9 mouse cellular contexts compared by ENCODE assay signal in the genomic region with DNA sequence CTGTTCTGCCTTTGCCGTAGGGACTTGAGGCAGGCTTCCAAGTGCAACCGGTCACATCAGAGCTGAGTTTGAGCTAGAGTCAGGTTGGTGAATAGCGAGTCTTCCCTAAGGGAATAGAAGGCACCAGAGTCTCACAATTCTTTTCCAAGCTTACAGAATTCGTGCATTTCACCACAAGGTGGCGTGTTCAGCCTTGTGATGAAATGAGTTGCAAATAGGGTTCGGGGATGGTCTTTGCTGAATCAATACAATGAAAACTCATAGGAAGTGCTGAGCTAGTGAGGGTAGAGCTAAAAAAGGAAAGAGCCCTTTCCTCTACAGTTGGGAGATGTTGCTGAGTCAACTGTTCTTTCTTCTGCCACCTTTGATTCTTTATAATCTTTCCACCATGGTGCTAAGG. TPM values are rescaled to one million over a fixed set of nuclear protein-coding genes. Genes with fewer than 3 reads are reported as not detected.
DNase-seq lines count a peak whose midpoint lies in the region; ATAC-seq and TF ChIP-seq lines count a peak whose summit lies in the region.
"Had no signal": no experiment of that assay in that cellular context is flagged by ENCODE, and none has a peak within 500 bp of the region (broad histone marks: within the 10 kb centered on the region; RNA-seq: fewer than 3 reads in every experiment).

No protein-coding gene starts in this region.

- H3K36me3 ChIP-seq in lung, embryonic 14.5 days (ENCODE audit: insufficient read depth): no peaks in the 10 kb centered on the region
- peaks cover 8% of the 10 kb centered on the region; the same call in 1 of the 2 replicates for H3K36me3 ChIP-seq in embryonic facial prominence, embryonic 10.5 days (replicated peaks)
- peaks cover 20% of the 10 kb centered on the region; the same call in 1 of the 2 replicates for H3K36me3 ChIP-seq in limb, embryonic 10.5 days

- H3K9me3 ChIP-seq in lung, embryonic 14.5 days (ENCODE audit: low read depth, low read length): no peaks in the 10 kb centered on the region
- no peaks in the 10 kb centered on the region for H3K9me3 ChIP-seq in embryonic facial prominence, embryonic 10.5 days
- H3K9me3 ChIP-seq in limb, embryonic 10.5 days (replicated peaks): no peaks in the 10 kb centered on the region
- H3K9me3 ChIP-seq: embryonic facial prominence, embryonic 15.5 days had no signal

- no peaks in the 10 kb centered on the region for H3K27me3 ChIP-seq in lung, embryonic 14.5 days (ENCODE audit: insufficient read depth, low read length)
- no peaks in the 10 kb centered on the region for H3K27me3 ChIP-seq in embryonic facial prominence, embryonic 10.5 days (replicated peaks; ENCODE audit: low read depth, poor library complexity, severe bottlenecking)
- no peaks in the 10 kb centered on the region for H3K27me3 ChIP-seq in limb, embryonic 10.5 days (ENCODE audit: low read depth, poor library complexity, severe bottlenecking)
- H3K27me3 ChIP-seq: embryonic facial prominence, embryonic 15.5 days had no signal

- no peaks in the 10 kb centered on the region for H3K4me1 ChIP-seq in lung, embryonic 14.5 days (ENCODE audit: insufficient read depth)
- no peaks in the 10 kb centered on the region for H3K4me1 ChIP-seq in lung, adult 2 months (ENCODE audit: control insufficient read depth, insufficient read depth, low read length)
- no peaks in the 10 kb centered on the region for H3K4me1 ChIP-seq in embryonic facial prominence, embryonic 10.5 days
- H3K4me1 ChIP-seq in limb, embryonic 10.5 days: no peaks in the 10 kb centered on the region
- H3K4me1 ChIP-seq: embryonic facial prominence, embryonic 15.5 days had no signal

- no peak overlapping the region for H3K4me3 ChIP-seq in lung, embryonic 14.5 days (ENCODE audit: low read depth, low read length)
- H3K4me3 ChIP-seq in lung, adult 2 months (replicated peaks; ENCODE audit: extremely low read depth, low read depth, low read length): no peak overlapping the region
- no peak overlapping the region for H3K4me3 ChIP-seq in embryonic facial prominence, embryonic 10.5 days
- H3K4me3 ChIP-seq in limb, embryonic 10.5 days: no peak overlapping the region
- H3K4me3 ChIP-seq: embryonic facial prominence, embryonic 15.5 days had no signal

- ATAC-seq in lung, embryonic 14.5 days (ENCODE audit: insufficient read depth): no peak; the same call in 1 of the 2 replicates

- peak; percentile 79 for TF ChIP-seq CTCF in lung, embryonic 14.5 days (IDR thresholded peaks at IDR 0.05; ENCODE audit: low read depth)
- no peak for TF ChIP-seq CTCF in lung, adult 2 months (IDR thresholded peaks at IDR 0.05; ENCODE audit: insufficient read depth, low read length)

- TF ChIP-seq POLR2A in lung, adult 2 months (IDR thresholded peaks at IDR 0.05; ENCODE audit: borderline replicate concordance, extremely low read depth, low read depth, low read length): no peak

- no peak overlapping the region for H3K9ac ChIP-seq in lung, embryonic 14.5 days
- H3K9ac ChIP-seq: embryonic facial prominence, embryonic 15.5 days had no signal

- peak; percentile 87 for DNase-seq in lung, embryonic 14.5 days
- no peak for DNase-seq in lung, adult 2 months
- DNase-seq in ZHBTc4 (ENCODE audit: low read depth, low spot score): peak; percentile 85
- DNase-seq in embryonic facial prominence, embryonic 10.5 days (ENCODE audit: low spot score): peak; percentile 64
- DNase-seq in induced T-regulatory cell, adult 2 months (ENCODE audit: low read depth): peak; percentile 78
- peak; percentile 70 for DNase-seq in limb, embryonic 10.5 days (ENCODE audit: low spot score)
- peak; percentile 84 for DNase-seq in retina, postnatal 1 day
- DNase-seq in spleen, postnatal 10 days (ENCODE audit: low spot score in 2 of 2): no peak

- no peak overlapping the region for H3K4me2 ChIP-seq in lung, embryonic 14.5 days
- H3K4me2 ChIP-seq: embryonic facial prominence, embryonic 15.5 days had no signal

- H3K27ac ChIP-seq in lung, embryonic 14.5 days (ENCODE audit: low read depth): no peak overlapping the region
- H3K27ac ChIP-seq in embryonic facial prominence, embryonic 10.5 days (replicated peaks): no peak overlapping the region
- H3K27ac ChIP-seq in limb, embryonic 10.5 days: no peak overlapping the region
- H3K27ac ChIP-seq: embryonic facial prominence, embryonic 15.5 days had no signal

- 18% methylated on average over 6 of the region's 6 CpGs for WGBS in lung, embryonic 14.5 days
- 21% methylated on average over 6 of the region's 6 CpGs for WGBS in lung, adult 2 months
- 15% methylated on average over 6 of the region's 6 CpGs for WGBS in embryonic facial prominence, embryonic 10.5 days
- 24% methylated on average over 6 of the region's 6 CpGs for WGBS in limb, embryonic 10.5 days

RNA-seq across cellular contexts. Expression of a gene that starts 29.0 kb away (rescaled TPM):
- 5.3 and 5.4 TPM in 2 replicates for polyA plus RNA-seq in lung, embryonic 14.5 days (2014; fragmentation: Nextera tagmentation; extraction: Ambion mirVana)
- polyA plus RNA-seq in lung, adult 2 months (2012; rRNA removed): 4.2 and 6.2 TPM in 2 replicates
- 3.0 and 3.3 TPM in 2 replicates for polyA plus RNA-seq in embryonic facial prominence, embryonic 10.5 days (2016; fragmentation: Nextera tagmentation; extraction: Ambion mirVana)
- 3.6 and 7.5 TPM in 2 replicates for polyA plus RNA-seq in limb, embryonic 10.5 days (2016; fragmentation: Nextera tagmentation; extraction: Ambion mirVana)

Comparison
In these comparisons a context has a peak if more than half of its experiments do, and no peak if none do; other contexts are left out.
1. DNase-seq: peak in lung, embryonic 14.5 days (single experiment), ZHBTc4 (single experiment), embryonic facial prominence, embryonic 10.5 days (single experiment), induced T-regulatory cell, adult 2 months (single experiment), limb, embryonic 10.5 days (single experiment) and retina, postnatal 1 day (single experiment); none in lung, adult 2 months (single experiment) and spleen, postnatal 10 days (0 of 2).